Mouse (Mus musculus) intestine, postnatal 0 days (tissue): ENCODE results near the gene Cox8c. TPM values are rescaled to one million over a fixed set of nuclear protein-coding genes. Genes with fewer than 3 reads are reported as not detected.

Source experiments
- ATAC-seq: fragments of 200-750 bp; cut with Nextera tagmentation; 2 replicates; pipeline ENCODE4 v1.8.0; 2017; ENCODE audit warnings: mild to moderate bottlenecking, moderate TSS enrichment, moderate library complexity
- H3K27ac ChIP-seq: fragments of 300-500 bp; sonication (generic); 2 replicates; pipeline ENCODE4 v1.5.1; 2014; ENCODE audit warnings: mild to moderate bottlenecking, low read depth, low read length, moderate library complexity
- H3K27me3 ChIP-seq: fragments of 300-500 bp; sonication (generic); replicated peaks from 2 replicates; pipeline ENCODE4 v1.6.1; 2014; ENCODE audit warnings: low read length, mixed read lengths; ENCODE audit not compliant: control insufficient read depth, insufficient read depth
- H3K36me3 ChIP-seq: fragments of 300-500 bp; sonication (generic); 2 replicates; pipeline ENCODE4 v1.6.1; 2014; ENCODE audit warnings: mild to moderate bottlenecking, moderate library complexity; ENCODE audit not compliant: control insufficient read depth, insufficient read depth
- H3K4me1 ChIP-seq: fragments of 300-500 bp; sonication (generic); replicated peaks from 2 replicates; pipeline ENCODE4 v1.6.1; 2014; ENCODE audit warnings: antibody characterized with exemption, low read length, mixed read lengths; ENCODE audit not compliant: control insufficient read depth, insufficient read depth
- H3K4me2 ChIP-seq: fragments of 300-500 bp; sonication (generic); replicated peaks from 2 replicates; pipeline ENCODE4 v1.6.1; 2014; ENCODE audit warnings: low read depth, mild to moderate bottlenecking, moderate library complexity
- H3K4me3 ChIP-seq: fragments of 300-500 bp; sonication (generic); 2 replicates; pipeline ENCODE4 v1.5.1; 2014; ENCODE audit warnings: low read depth, low read length
- H3K9ac ChIP-seq: fragments of 300-500 bp; sonication (generic); 2 replicates; pipeline ENCODE4 v1.6.1; 2014; ENCODE audit warnings: mild to moderate bottlenecking, low read depth, low read length
- H3K9me3 ChIP-seq: fragments of 300-500 bp; sonication (generic); 2 replicates; pipeline ENCODE4 v1.6.1; 2016; ENCODE audit warnings: mixed run types; ENCODE audit not compliant: control insufficient read depth
- CTCF ChIP-seq: sonication (generic); IDR thresholded peaks from 2 replicates; pipeline ENCODE4 v1.5.1; 2016; ENCODE audit warnings: low read depth, mild to moderate bottlenecking, control low read depth, antibody characterized with exemption, moderate library complexity
- WGBS: fragments of 180-500 bp; shearing (Covaris S2); extraction: QIAGEN DNeasy Blood & Tissue Kit; methylation state at CpG from one replicate; pipeline ENCODE4 v1.1.7; 2014; 5-methylcytosine and 5-hydroxymethylcytosine counted together
- polyA plus RNA-seq: library from polyadenylated mRNA; unstranded; fragments of >200 nt; fragmentation: Nextera tagmentation; extraction: Ambion mirVana; gene quantifications from 2 replicates; pipeline ENCODE4 v1.2.1, GENCODE M21; 2015

Cox8c gene
- not detected in 2 replicates for polyA plus RNA-seq

DNA sequence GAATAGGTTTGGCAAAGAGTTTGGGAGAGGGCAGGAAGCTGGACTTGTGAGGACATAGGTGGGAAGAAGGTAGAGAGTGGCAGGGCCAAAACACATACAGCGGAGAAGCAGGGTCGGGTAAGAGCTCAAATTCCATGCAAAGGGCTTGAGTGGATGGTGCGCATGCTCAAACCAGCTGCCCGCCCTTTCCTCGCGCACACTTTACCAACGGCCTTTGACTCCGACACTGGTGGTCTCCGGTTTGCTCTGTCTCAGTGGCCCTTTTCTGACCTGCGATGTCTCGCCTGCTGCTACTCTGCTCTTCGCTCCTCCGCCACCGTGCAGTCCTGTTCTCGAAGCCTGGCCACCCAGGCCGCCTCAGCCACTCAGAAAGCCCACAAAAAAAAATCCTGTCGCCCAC is at the start of gene Cox8c:
Cox8c (plus strand) TSS at position 226 of the 400 bp plus-strand sequence.
- no peak for TF ChIP-seq CTCF
- Histone ChIP-seq H3K4me3 (no peak within 1 kb of the TSS), H3K4me2 (no peak within 1 kb of the TSS), H3K27me3 (no peaks in the 10 kb centered on the region), H3K27ac (no peak within 1 kb of the TSS), H3K9me3 (no peaks in the 10 kb centered on the region), H3K4me1 (no peaks in the 10 kb centered on the region), H3K9ac (no peak within 1 kb of the TSS), H3K36me3 (no peaks in the 10 kb centered on the region)
- 90% methylated on average over 17 of the region's 17 CpGs for WGBS
- no peak for ATAC-seq

- no peaks in the 10 kb centered on the region for H3K36me3 ChIP-seq
- no peak overlapping the region for H3K27ac ChIP-seq
- H3K4me3 ChIP-seq = no peak overlapping the region
- no peaks in the 10 kb centered on the region for H3K4me1 ChIP-seq
- H3K4me2 ChIP-seq = no peak overlapping the region
- ATAC-seq = no peak
- no peaks in the 10 kb centered on the region for H3K9me3 ChIP-seq
- no peak overlapping the region for H3K9ac ChIP-seq
- no peak for TF ChIP-seq CTCF
- H3K27me3 ChIP-seq = no peaks in the 10 kb centered on the region
Measured at GRCm38 (mm10) chr12:102860806-102861205, 38.3 kb upstream of the Cox8c start.

DNA sequence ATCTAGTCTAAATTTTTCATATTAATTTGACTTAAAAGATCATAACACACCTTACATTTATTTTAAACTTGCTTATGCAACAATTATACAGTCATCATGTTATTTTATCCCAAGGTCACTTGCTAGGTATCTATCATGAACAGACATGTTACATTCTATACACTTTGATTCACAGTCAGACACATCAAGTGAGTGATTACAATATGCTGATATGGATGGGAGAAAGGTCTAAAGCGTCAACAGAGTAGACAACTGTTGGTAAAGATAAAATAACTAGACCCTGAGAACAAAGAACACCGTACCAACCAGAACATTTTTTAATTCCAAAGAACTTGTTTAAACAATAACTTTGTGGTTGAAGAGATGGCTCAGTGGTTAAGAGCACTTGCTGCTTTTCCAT is 29.3 kb upstream of the Cox8c start:
- no peaks in the 10 kb centered on the region for H3K27me3 ChIP-seq
- no peak overlapping the region for H3K4me3 ChIP-seq
- no peak overlapping the region for H3K9ac ChIP-seq
- 75% methylated on average over 2 of the region's 2 CpGs for WGBS
- H3K27ac ChIP-seq = no peak overlapping the region
- no peak overlapping the region for H3K4me2 ChIP-seq
- TF ChIP-seq CTCF = no peak
- H3K4me1 ChIP-seq = no peaks in the 10 kb centered on the region
- ATAC-seq = no peak
- H3K36me3 ChIP-seq = no peaks in the 10 kb centered on the region
- H3K9me3 ChIP-seq = no peaks in the 10 kb centered on the region

DNA sequence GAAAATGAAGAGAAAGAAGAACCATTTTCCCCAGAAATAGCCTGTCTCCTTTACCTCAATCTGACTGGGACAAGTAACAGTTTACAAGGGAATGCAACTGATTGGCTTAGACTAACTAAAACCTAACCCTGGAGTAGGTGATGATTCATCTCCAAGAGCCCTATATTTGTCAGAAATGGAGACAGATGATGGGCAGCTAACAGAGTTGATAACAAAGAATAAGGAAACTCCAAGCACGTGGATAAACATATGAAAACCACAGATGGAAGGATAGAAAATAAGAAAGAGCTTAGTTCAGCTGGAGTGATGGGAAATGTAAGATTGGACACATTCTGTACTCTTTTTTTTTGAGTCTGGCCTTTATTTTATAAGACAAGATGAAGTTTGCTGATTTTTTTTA is 28.6 kb upstream of the Cox8c start:
- Histone ChIP-seq H3K4me1 (no peaks in the 10 kb centered on the region), H3K4me3 (no peak overlapping the region), H3K27ac (no peak overlapping the region), H3K36me3 (no peaks in the 10 kb centered on the region), H3K9me3 (no peaks in the 10 kb centered on the region), H3K27me3 (no peaks in the 10 kb centered on the region), H3K4me2 (no peak overlapping the region), H3K9ac (no peak overlapping the region)
- 61% methylated on average over 1 of the region's 1 CpGs for WGBS
- TF ChIP-seq CTCF = no peak
- ATAC-seq = no peak

- Histone ChIP-seq H3K4me1 (peaks cover 8% of the 10 kb centered on the region), H3K36me3 (no peaks in the 10 kb centered on the region), H3K9ac (peak overlapping the region; percentile 97), H3K4me3 (peak overlapping the region; percentile 97), H3K27me3 (no peaks in the 10 kb centered on the region), H3K4me2 (peak overlapping the region; percentile 81), H3K27ac (peak overlapping the region; percentile 98), H3K9me3 (no peaks in the 10 kb centered on the region)
- no peak for TF ChIP-seq CTCF
- ATAC-seq = peak; percentile 34
- WGBS = under 1% methylated on average over 57 of the region's 70 CpGs
Measured at GRCm38 (mm10) chr12:102877301-102878030, 21.6 kb upstream of the Cox8c start.

GRCm38 (mm10) chr12:102878031-102878823 is 20.9 kb upstream of the Cox8c start, which contains the start of gene Btbd7:
Gene Btbd7 (minus strand): TSS chr12:102878471.
- peak within 1 kb of the TSS; percentile 97 for H3K4me3 ChIP-seq
- H3K36me3 ChIP-seq = no peaks in the 10 kb centered on the region
- peaks cover 8% of the 10 kb centered on the region for H3K4me1 ChIP-seq
- peak within 1 kb of the TSS; percentile 98 for H3K27ac ChIP-seq
- peak within 1 kb of the TSS; percentile 97 for H3K9ac ChIP-seq
- no peaks in the 10 kb centered on the region for H3K9me3 ChIP-seq
- WGBS = under 1% methylated on average over 62 of the region's 95 CpGs
- H3K27me3 ChIP-seq = no peaks in the 10 kb centered on the region
- ATAC-seq = peak; percentile 95
- TF ChIP-seq CTCF = no peak
- peak within 1 kb of the TSS; percentile 81 for H3K4me2 ChIP-seq
